Mouse (Mus musculus) bone marrow macrophage, adult 2 months (primary cell): ENCODE data around the gene Tmem237. TPM values are rescaled to one million over a fixed set of nuclear protein-coding genes. Genes with fewer than 3 reads are reported as not detected.
A peak's percentile ranks its signal among the peaks of the same experiment; 100 is the strongest.

Experiments used
- H3K27ac ChIP-seq: 2 replicates; pipeline ENCODE4 v1.5.1; 2012; ENCODE audit warnings: low read depth, low read length; ENCODE audit not compliant: insufficient read depth
- H3K4me1 ChIP-seq: 2 replicates; pipeline ENCODE4 v1.6.1; 2012; ENCODE audit warnings: low read length; ENCODE audit not compliant: control insufficient read depth, insufficient read depth
- H3K4me3 ChIP-seq: 2 replicates; pipeline ENCODE4 v1.5.1; 2012; ENCODE audit warnings: mild to moderate bottlenecking, low read length, moderate library complexity; ENCODE audit not compliant: insufficient read depth
- CTCF ChIP-seq: IDR thresholded peaks from 2 replicates; pipeline ENCODE4 v1.5.1; 2012; ENCODE audit warnings: low read depth, mild to moderate bottlenecking, low read length, moderate library complexity
- POLR2A ChIP-seq: IDR thresholded peaks from 2 replicates; pipeline ENCODE4 v1.6.1; 2012; ENCODE audit warnings: mild to moderate bottlenecking, low read depth, low read length, borderline replicate concordance
- polyA plus RNA-seq: library from polyadenylated mRNA; stranded (reverse); fragments of >200 nt; gene quantifications from 2 replicates; pipeline ENCODE4 v1.2.4, GENCODE M21; 2012; ENCODE audit not compliant: missing spikeins, insufficient read depth, insufficient read length

Tmem237 gene
- polyA plus RNA-seq, 1 experiment: 14.7 TPM

DNA sequence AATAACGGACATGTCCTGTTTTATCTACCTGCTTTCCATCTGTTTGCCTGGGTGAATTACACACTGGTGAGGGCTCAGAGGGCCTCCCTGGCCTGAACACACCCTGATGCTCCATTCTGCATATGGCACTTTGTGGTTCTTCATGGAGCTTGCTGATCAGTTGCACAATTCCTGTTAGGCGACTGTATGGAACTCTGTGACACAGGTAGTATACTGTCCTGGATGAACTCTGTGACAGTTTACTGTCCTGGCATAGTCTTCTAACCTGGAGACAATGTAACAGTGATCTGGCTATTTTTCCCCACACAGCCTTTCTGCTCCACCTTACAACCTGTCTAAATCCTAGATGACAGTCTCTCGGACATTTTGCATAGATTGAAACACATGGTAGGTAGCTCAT is 38.9 kb upstream of the Tmem237 start:
- Histone ChIP-seq H3K4me3 (no peak overlapping the region), H3K4me1 (peaks cover 3% of the 10 kb centered on the region; the same call in 1 of the 2 replicates), H3K27ac (no peak overlapping the region)
- TF ChIP-seq POLR2A: no peak
- TF ChIP-seq CTCF: no peak

- peaks cover 3% of the 10 kb centered on the region; the same call in 1 of the 2 replicates for H3K4me1 ChIP-seq
- no peak overlapping the region for H3K4me3 ChIP-seq
- H3K27ac ChIP-seq: no peak overlapping the region
- TF ChIP-seq CTCF (no peak), POLR2A (no peak)
Observed at GRCm38 (mm10) chr1:59158498-59158897, 38.3 kb upstream of the Tmem237 start.

- no peak overlapping the region for H3K4me3 ChIP-seq
- TF ChIP-seq POLR2A (no peak), CTCF (no peak)
- H3K27ac ChIP-seq: no peak overlapping the region
- no peaks in the 10 kb centered on the region for H3K4me1 ChIP-seq
Observed at GRCm38 (mm10) chr1:59157846-59158245, 37.6 kb upstream of the Tmem237 start.

DNA sequence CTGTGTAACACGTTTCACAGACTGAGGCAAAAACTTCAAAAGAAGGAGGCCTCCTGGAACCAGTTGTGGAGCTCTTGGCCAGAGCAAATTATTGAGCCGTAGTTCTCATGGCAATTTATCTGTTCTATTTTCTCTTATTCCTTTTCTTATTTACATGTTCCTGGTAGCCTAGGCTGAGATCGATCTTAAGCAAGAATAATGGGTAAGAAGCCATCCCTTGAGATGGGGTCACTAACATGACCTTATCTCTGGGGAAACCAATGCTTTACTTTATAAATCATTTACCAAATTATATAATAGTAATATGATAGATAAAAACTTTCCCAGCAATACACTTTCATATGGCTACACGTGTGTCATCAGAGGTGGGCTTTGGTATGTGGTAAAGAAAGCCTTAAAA is 32.1 kb upstream of the Tmem237 start:
- H3K4me1 ChIP-seq: no peaks in the 10 kb centered on the region
- no peak overlapping the region for H3K4me3 ChIP-seq
- TF ChIP-seq CTCF (no peak), POLR2A (no peak)
- no peak overlapping the region for H3K27ac ChIP-seq

DNA sequence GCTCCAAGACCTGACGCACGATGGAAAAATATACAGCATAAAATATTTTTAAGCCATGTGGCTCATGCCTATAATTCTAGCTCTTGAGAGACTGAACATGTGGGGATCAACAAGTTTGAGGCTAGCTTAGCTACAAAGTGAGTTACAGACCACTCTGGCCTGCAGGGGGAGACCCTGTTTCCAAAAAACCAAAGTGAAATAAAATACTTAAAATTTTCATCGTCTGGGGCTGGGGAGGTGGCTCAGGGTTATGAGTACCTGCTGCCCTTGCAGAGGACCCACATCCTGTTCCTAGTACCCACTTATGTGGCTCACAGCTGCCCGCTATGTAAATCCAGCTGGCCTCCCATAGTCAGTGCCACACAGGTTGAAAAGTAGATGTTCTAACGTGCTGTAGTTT is 30.3 kb upstream of the Tmem237 start:
- no peak for TF ChIP-seq CTCF
- no peak for TF ChIP-seq POLR2A
- Histone ChIP-seq H3K4me3 (no peak overlapping the region), H3K27ac (no peak overlapping the region), H3K4me1 (no peaks in the 10 kb centered on the region)

- Histone ChIP-seq H3K4me3 (no peak overlapping the region), H3K4me1 (no peaks in the 10 kb centered on the region), H3K27ac (no peak overlapping the region)
- no peak for TF ChIP-seq POLR2A
- TF ChIP-seq CTCF: peak; percentile 49
Observed at GRCm38 (mm10) chr1:59144543-59144942, 24.3 kb upstream of the Tmem237 start.

GRCm38 (mm10) chr1:59142809-59143208 is 22.6 kb upstream of the Tmem237 start:
- Histone ChIP-seq H3K27ac (no peak overlapping the region), H3K4me1 (no peaks in the 10 kb centered on the region), H3K4me3 (no peak overlapping the region)
- no peak for TF ChIP-seq CTCF
- no peak for TF ChIP-seq POLR2A

DNA sequence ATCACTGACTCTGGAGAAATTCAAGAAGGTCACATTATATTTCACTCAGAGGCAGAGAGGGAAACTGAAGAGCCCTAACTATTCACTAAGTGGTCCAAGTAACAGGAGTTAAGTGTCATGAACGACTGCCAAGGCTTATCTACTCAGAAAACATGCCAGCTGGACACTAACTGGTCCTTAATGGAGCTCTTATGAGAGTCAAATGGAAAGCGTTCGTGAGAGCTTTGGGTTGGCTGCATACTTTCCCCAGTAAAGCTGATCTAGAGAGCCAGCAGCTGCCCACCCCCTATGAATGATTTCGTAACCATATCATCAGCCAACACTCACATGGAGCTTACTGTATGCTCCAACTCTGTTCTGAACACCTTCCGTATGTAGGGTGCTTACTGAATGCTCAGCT is 14.2 kb upstream of the Tmem237 start:
- Histone ChIP-seq H3K27ac (no peak overlapping the region), H3K4me1 (no peaks in the 10 kb centered on the region), H3K4me3 (no peak overlapping the region)
- no peak for TF ChIP-seq CTCF
- no peak for TF ChIP-seq POLR2A

GRCm38 (mm10) chr1:59128879-59129278 is 8.7 kb upstream of the Tmem237 start:
- H3K4me3 ChIP-seq: no peak overlapping the region
- H3K27ac ChIP-seq: no peak overlapping the region
- H3K4me1 ChIP-seq: no peaks in the 10 kb centered on the region
- TF ChIP-seq CTCF (no peak), POLR2A (no peak)

DNA sequence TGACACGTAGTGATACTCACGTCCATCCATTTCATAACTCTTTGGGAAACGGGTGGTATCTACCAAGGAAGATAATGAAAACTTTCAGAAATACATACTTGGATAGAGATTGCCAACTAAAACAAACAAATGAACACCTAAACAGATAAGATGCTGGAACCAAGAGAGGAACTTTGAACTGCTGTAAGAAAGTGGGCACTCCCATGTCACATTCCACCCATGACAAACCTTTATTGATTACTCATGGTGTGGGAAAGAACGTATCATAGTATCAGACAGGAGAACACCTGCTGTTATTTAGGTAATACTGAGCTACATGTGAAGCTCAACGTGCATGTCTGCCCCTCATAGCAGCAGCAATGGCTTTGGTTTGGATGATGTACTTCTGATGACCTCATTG is 5.3 kb upstream of the Tmem237 start:
- no peaks in the 10 kb centered on the region for H3K4me1 ChIP-seq
- no peak overlapping the region for H3K27ac ChIP-seq
- TF ChIP-seq POLR2A (no peak), CTCF (no peak)
- H3K4me3 ChIP-seq: no peak overlapping the region

DNA sequence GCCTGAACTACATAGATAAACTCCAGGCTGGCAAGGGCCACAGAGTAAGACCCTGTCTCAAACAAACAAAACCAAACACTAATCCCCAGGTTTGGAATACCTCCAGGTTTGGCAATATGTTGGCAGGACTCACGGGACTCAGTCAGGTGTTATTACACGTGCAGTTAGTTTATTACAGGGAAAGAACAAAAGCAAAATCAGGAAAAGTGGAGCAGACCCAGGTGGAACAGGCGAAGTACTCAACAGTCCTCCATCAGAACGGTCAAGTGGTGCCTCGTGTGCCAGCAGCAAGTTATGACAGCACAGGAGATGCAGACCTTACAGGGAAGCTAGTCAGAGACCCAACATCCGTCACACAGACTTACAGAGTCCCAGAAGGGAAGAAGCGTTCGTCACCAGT is 9.7 kb downstream of the Tmem237 start:
- no peak overlapping the region for H3K4me3 ChIP-seq
- H3K27ac ChIP-seq: no peak overlapping the region
- H3K4me1 ChIP-seq: no peaks in the 10 kb centered on the region
- no peak for TF ChIP-seq POLR2A
- TF ChIP-seq CTCF: no peak

DNA sequence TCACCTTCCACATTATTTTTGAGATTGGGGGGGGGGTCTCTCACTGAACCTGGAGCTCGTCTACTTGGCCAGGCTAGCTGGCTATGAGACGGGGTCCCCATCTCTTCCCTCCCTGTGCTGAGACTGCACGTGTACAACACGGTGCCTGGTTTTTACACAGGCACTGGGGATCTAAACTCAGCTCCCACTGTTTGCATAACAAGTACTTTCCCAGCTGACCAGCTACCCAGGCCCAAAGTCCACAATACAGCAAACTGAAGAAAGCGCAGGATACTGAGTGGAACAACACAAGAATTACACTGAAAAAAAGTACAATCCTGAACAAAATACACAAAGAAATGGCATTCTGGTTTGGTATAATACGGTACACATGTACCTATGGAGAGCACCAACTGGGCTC is 18.1 kb downstream of the Tmem237 start:
- Histone ChIP-seq H3K27ac (no peak overlapping the region), H3K4me1 (no peaks in the 10 kb centered on the region), H3K4me3 (no peak overlapping the region)
- TF ChIP-seq POLR2A (no peak), CTCF (no peak)
